In genomic region chr1:14595961-14596360, GRCm38 (mm10) we compare ENCODE assay signal across 15 mouse cellular contexts.
DNase-seq lines count a peak whose midpoint lies in the region; ATAC-seq and TF ChIP-seq lines count a peak whose summit lies in the region.
"Had no signal": no experiment of that assay in that cellular context is flagged by ENCODE, and none has a peak within 500 bp of the region (broad histone marks: within the 10 kb centered on the region; RNA-seq: fewer than 3 reads in every experiment).

No protein-coding gene starts in this region.

- H3K27ac ChIP-seq in MEL (ENCODE audit: control insufficient read depth, low read depth, low read length) = no peak overlapping the region
- H3K27ac ChIP-seq in intestine, embryonic 16.5 days (ENCODE audit: low read length) = no peak overlapping the region
- no peak overlapping the region for H3K27ac ChIP-seq in forebrain, embryonic 12.5 days
- H3K27ac ChIP-seq: forebrain, embryonic 15.5 days; hindbrain, embryonic 13.5 days; limb, embryonic 12.5 days; neural tube, embryonic 12.5 days had no signal

- no peak overlapping the region for H3K4me3 ChIP-seq in MEL (ENCODE audit: control insufficient read depth in 1 of 2, insufficient read depth in 1 of 2, low read depth in 2 of 2, low read length in 2 of 2)
- H3K4me3 ChIP-seq in intestine, embryonic 16.5 days (ENCODE audit: low read length) = no peak overlapping the region
- no peak overlapping the region for H3K4me3 ChIP-seq in forebrain, embryonic 12.5 days (replicated peaks)
- H3K4me3 ChIP-seq: forebrain, embryonic 15.5 days; hindbrain, embryonic 13.5 days; limb, embryonic 12.5 days; neural tube, embryonic 12.5 days had no signal

- TF ChIP-seq POLR2A in MEL (IDR thresholded peaks at IDR 0.05; ENCODE audit: control insufficient read depth in 1 of 2, insufficient read depth in 1 of 2, low read depth in 1 of 2, low read length in 2 of 2, poor library complexity in 1 of 2) = no peak

- no peak overlapping the region for H3K9ac ChIP-seq in MEL (ENCODE audit: control insufficient read depth, low read depth, low read length, poor library complexity, severe bottlenecking)
- no peak overlapping the region for H3K9ac ChIP-seq in intestine, embryonic 16.5 days (ENCODE audit: low read depth, low read length)
- no peak overlapping the region for H3K9ac ChIP-seq in forebrain, embryonic 12.5 days
- H3K9ac ChIP-seq: forebrain, embryonic 15.5 days; hindbrain, embryonic 13.5 days; limb, embryonic 12.5 days; neural tube, embryonic 12.5 days had no signal

- no peaks in the 10 kb centered on the region for H3K27me3 ChIP-seq in MEL (ENCODE audit: control insufficient read depth in 1 of 2, insufficient read depth in 2 of 2, low read length in 2 of 2)
- H3K27me3 ChIP-seq in intestine, embryonic 16.5 days (replicated peaks; ENCODE audit: control insufficient read depth, insufficient read depth, low read length) = no peaks in the 10 kb centered on the region
- no peaks in the 10 kb centered on the region for H3K27me3 ChIP-seq in forebrain, embryonic 12.5 days
- H3K27me3 ChIP-seq: forebrain, embryonic 15.5 days; hindbrain, embryonic 13.5 days; neural tube, embryonic 12.5 days had no signal

- WGBS in intestine, embryonic 16.5 days = 57% methylated on average over 1 of the region's 1 CpGs
- 73% methylated on average over 1 of the region's 1 CpGs for WGBS in forebrain, embryonic 12.5 days

- no peak for TF ChIP-seq CTCF in MEL (IDR thresholded peaks at IDR 0.05 in 2 of 3, conservative IDR thresholded peaks at IDR 0.05 in 1 of 3; ENCODE audit: control insufficient read depth in 1 of 3, insufficient read depth in 1 of 3, low read depth in 2 of 3, low read length in 3 of 3, poor library complexity in 1 of 3, severe bottlenecking in 1 of 3)

- H3K36me3 ChIP-seq in MEL (ENCODE audit: control insufficient read depth in 1 of 2, insufficient read depth in 2 of 2, low read length in 2 of 2) = no peaks in the 10 kb centered on the region
- no peaks in the 10 kb centered on the region for H3K36me3 ChIP-seq in intestine, embryonic 16.5 days (ENCODE audit: control insufficient read depth, insufficient read depth, low read length)
- no peaks in the 10 kb centered on the region for H3K36me3 ChIP-seq in forebrain, embryonic 12.5 days (replicated peaks)
- H3K36me3 ChIP-seq: forebrain, embryonic 15.5 days; hindbrain, embryonic 13.5 days; limb, embryonic 12.5 days; neural tube, embryonic 12.5 days had no signal

- peak; percentile 1 for DNase-seq in kidney, adult 9 months
- no peak for DNase-seq in kidney, postnatal 25 days
- peak; percentile 61 for DNase-seq in 416B (ENCODE audit: low read depth)
- peak; percentile 76 for DNase-seq in MEL (ENCODE audit: low read depth, low spot score)
- DNase-seq: cerebellum, postnatal 10 days; lung, adult 2 months; right cerebral cortex, postnatal 14 days; thymus, postnatal 36 days had no signal

- H3K9me3 ChIP-seq in MEL (replicated peaks; ENCODE audit: insufficient read depth, low read length) = no peaks in the 10 kb centered on the region
- no peaks in the 10 kb centered on the region for H3K9me3 ChIP-seq in intestine, embryonic 16.5 days (ENCODE audit: control insufficient read depth, low read length)
- H3K9me3 ChIP-seq in forebrain, embryonic 12.5 days = no peaks in the 10 kb centered on the region
- H3K9me3 ChIP-seq: forebrain, embryonic 15.5 days; hindbrain, embryonic 13.5 days; limb, embryonic 12.5 days; neural tube, embryonic 12.5 days had no signal

- H3K79me2 ChIP-seq in MEL (ENCODE audit: control insufficient read depth, insufficient read depth, low read length, poor library complexity) = no peaks in the 10 kb centered on the region

- no peaks in the 10 kb centered on the region for H3K4me1 ChIP-seq in MEL (ENCODE audit: control insufficient read depth in 1 of 2, insufficient read depth in 2 of 2, low read length in 2 of 2)
- no peaks in the 10 kb centered on the region for H3K4me1 ChIP-seq in intestine, embryonic 16.5 days (ENCODE audit: control insufficient read depth, insufficient read depth, low read length)
- no peaks in the 10 kb centered on the region for H3K4me1 ChIP-seq in forebrain, embryonic 12.5 days
- H3K4me1 ChIP-seq: forebrain, embryonic 15.5 days; hindbrain, embryonic 13.5 days; limb, embryonic 12.5 days; neural tube, embryonic 12.5 days had no signal

- TF ChIP-seq EP300 in MEL (IDR thresholded peaks at IDR 0.05; ENCODE audit: low read depth in 1 of 2, low read length in 2 of 2) = peak in 1 of 2 experiments; percentile 60; a peak in 1 of 4 replicates

- H3K4me2 ChIP-seq in intestine, embryonic 16.5 days (ENCODE audit: low read depth, low read length) = no peak overlapping the region
- no peak overlapping the region for H3K4me2 ChIP-seq in forebrain, embryonic 12.5 days
- H3K4me2 ChIP-seq: forebrain, embryonic 15.5 days; hindbrain, embryonic 13.5 days; limb, embryonic 12.5 days; neural tube, embryonic 12.5 days had no signal

- no peak for TF ChIP-seq RAD21 in MEL (IDR thresholded peaks at IDR 0.05; ENCODE audit: low read depth, low read length)

- peak; percentile 100 for ATAC-seq in megakaryocyte progenitor cell, adult 5-6 weeks (replicated peaks; ENCODE audit: poor library complexity)
- no peak for ATAC-seq in intestine, embryonic 16.5 days
- no peak for ATAC-seq in forebrain, embryonic 12.5 days (ENCODE audit: low FRiP score)
- ATAC-seq: forebrain, embryonic 15.5 days had no signal

TF ChIP-seq in MEL, 35 proteins besides CTCF, POLR2A, EP300 and RAD21:
- TF ChIP-seq HCFC1 (IDR thresholded peaks at IDR 0.05; ENCODE audit: low read depth, low read length) (no peak), MAX (IDR thresholded peaks at IDR 0.05; ENCODE audit: low read length) (peak; percentile 92), E2F4 (IDR thresholded peaks at IDR 0.05; ENCODE audit: borderline replicate concordance, low read depth, low read length) (no peak), MAFK (IDR thresholded peaks at IDR 0.05; ENCODE audit: borderline replicate concordance, low read depth, low read length) (no peak), MYC (IDR thresholded peaks at IDR 0.05; ENCODE audit: low read depth, low read length) (peak; percentile 96)
TF ChIP-seq in MEL: peak in this region for 2.

Comparison
In these comparisons a context has a peak if more than half of its experiments do, and no peak if none do; other contexts are left out.
1. DNase-seq: peak in kidney, adult 9 months (single experiment), 416B (single experiment) and MEL (single experiment); none in kidney, postnatal 25 days (0 of 2).